Mouse (Mus musculus): ENCODE measurements around the gene Nrd1. TPM values are rescaled to one million over a fixed set of nuclear protein-coding genes. Genes with fewer than 3 reads are reported as not detected.

Nrd1 gene
- polyA plus RNA-seq, 1 experiment, result 40.4 TPM

DNA sequence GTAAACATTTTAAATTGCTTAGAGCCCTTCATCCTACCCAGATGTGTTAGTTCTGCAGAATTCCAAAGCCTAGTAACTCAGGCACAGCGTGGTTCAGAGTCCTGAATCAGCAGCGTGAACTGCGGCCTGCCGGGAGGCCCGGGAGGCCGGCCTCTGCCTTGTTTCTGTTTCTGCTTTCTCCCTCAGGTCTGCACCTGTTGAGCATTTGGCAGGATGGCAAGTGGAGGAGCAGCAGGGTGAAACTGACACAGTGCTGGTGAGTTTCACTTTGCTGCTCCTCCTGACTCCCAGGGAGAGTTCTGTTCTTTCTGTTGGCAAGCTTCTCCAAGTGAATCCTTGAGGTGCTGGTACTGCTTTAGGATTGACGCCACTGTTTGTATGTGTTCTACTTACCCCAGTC, 17.0 kb downstream of the Nrd1 start:
- peak; percentile 29 for DNase-seq
- TF ChIP-seq CTCF (IDR thresholded peaks at IDR 0.05; ENCODE audit: insufficient read depth, low read length), result no peak
- TF ChIP-seq POLR2A (IDR thresholded peaks at IDR 0.05; ENCODE audit: borderline replicate concordance, extremely low read depth, low read depth, low read length), result no peak
- Histone ChIP-seq H3K4me1 (ENCODE audit: control insufficient read depth, insufficient read depth, low read length) (no peaks in the 10 kb centered on the region; the same call in 1 of the 2 replicates), H3K4me3 (replicated peaks; ENCODE audit: extremely low read depth, low read depth, low read length) (no peak overlapping the region)
- WGBS, result 46% methylated on average over 7 of the region's 7 CpGs

DNA sequence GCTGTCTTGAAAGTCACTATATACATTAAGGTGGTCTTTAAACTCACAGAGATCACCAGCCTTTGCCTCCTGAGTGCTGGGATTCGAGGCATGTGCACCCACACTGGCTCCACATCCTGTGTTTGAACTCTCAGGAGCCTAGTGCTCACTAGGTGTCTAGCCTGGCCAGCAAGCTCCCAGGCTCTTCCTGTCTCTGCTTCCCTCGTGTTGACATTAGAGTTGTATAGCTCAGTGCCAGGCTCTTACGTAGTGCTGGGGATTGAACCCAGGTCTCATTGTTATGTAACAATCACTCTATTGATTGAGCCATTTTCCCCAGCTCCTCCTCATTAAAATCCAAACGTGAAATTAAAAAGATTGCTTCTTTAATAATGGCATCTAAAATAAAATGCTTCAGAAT, 18.8 kb downstream of the Nrd1 start:
- Histone ChIP-seq H3K4me1 (ENCODE audit: control insufficient read depth, insufficient read depth, low read length) (no peaks in the 10 kb centered on the region; the same call in 1 of the 2 replicates), H3K4me3 (replicated peaks; ENCODE audit: extremely low read depth, low read depth, low read length) (no peak overlapping the region)
- WGBS, result 59% methylated on average over 4 of the region's 4 CpGs
- no peak for TF ChIP-seq POLR2A (IDR thresholded peaks at IDR 0.05; ENCODE audit: borderline replicate concordance, extremely low read depth, low read depth, low read length)
- no peak for DNase-seq

DNA sequence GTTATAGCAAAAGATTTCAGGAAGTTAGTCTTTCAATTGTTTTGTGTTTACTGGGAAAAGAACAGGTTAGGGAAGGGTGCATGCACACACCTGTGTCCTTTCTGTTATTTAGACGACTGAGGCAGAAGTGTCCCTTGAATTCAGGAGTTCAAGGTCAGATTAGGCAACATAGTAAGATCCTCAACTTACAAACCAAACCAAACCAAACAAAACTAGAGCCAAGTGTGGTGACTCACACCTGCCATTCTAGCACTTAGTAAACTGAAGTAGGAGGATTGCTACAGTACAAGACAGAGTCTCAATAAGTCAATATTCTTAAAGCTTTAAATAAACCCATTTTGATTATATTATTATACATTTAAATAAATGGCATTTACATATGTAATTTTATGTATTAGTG, 21.5 kb downstream of the Nrd1 start:
- Histone ChIP-seq H3K4me1 (ENCODE audit: control insufficient read depth, insufficient read depth, low read length) (no peaks in the 10 kb centered on the region; the same call in 1 of the 2 replicates), H3K4me3 (replicated peaks; ENCODE audit: extremely low read depth, low read depth, low read length) (no peak overlapping the region)
- no peak for DNase-seq
- TF ChIP-seq POLR2A (IDR thresholded peaks at IDR 0.05; ENCODE audit: borderline replicate concordance, extremely low read depth, low read depth, low read length) (no peak), CTCF (IDR thresholded peaks at IDR 0.05; ENCODE audit: insufficient read depth, low read length) (no peak)
- 63% methylated on average over 1 of the region's 1 CpGs for WGBS

- WGBS, result 70% methylated on average over 3 of the region's 3 CpGs
- TF ChIP-seq POLR2A (IDR thresholded peaks at IDR 0.05; ENCODE audit: borderline replicate concordance, extremely low read depth, low read depth, low read length) (no peak), CTCF (IDR thresholded peaks at IDR 0.05; ENCODE audit: insufficient read depth, low read length) (no peak)
- DNase-seq, result no peak
- no peak overlapping the region for H3K4me3 ChIP-seq (replicated peaks; ENCODE audit: extremely low read depth, low read depth, low read length)
- no peaks in the 10 kb centered on the region for H3K4me1 ChIP-seq (ENCODE audit: control insufficient read depth, insufficient read depth, low read length)
These were observed 24.6 kb downstream of the Nrd1 start for GRCm38 (mm10) chr4:109025061-109025460.

GRCm38 (mm10) chr4:109026543-109026942, 26.1 kb downstream of the Nrd1 start:
- no peak for TF ChIP-seq CTCF (IDR thresholded peaks at IDR 0.05; ENCODE audit: insufficient read depth, low read length)
- no peak for TF ChIP-seq POLR2A (IDR thresholded peaks at IDR 0.05; ENCODE audit: borderline replicate concordance, extremely low read depth, low read depth, low read length)
- 69% methylated on average over 3 of the region's 3 CpGs for WGBS
- H3K4me3 ChIP-seq (replicated peaks; ENCODE audit: extremely low read depth, low read depth, low read length), result no peak overlapping the region
- no peaks in the 10 kb centered on the region for H3K4me1 ChIP-seq (ENCODE audit: control insufficient read depth, insufficient read depth, low read length)
- DNase-seq, result no peak

GRCm38 (mm10) chr4:109029857-109030256, 29.4 kb downstream of the Nrd1 start:
- TF ChIP-seq POLR2A (IDR thresholded peaks at IDR 0.05; ENCODE audit: borderline replicate concordance, extremely low read depth, low read depth, low read length), result no peak
- TF ChIP-seq CTCF (IDR thresholded peaks at IDR 0.05; ENCODE audit: insufficient read depth, low read length), result no peak
- DNase-seq, result no peak
- WGBS, result 88% methylated on average over 2 of the region's 2 CpGs
- no peak overlapping the region for H3K4me3 ChIP-seq (replicated peaks; ENCODE audit: extremely low read depth, low read depth, low read length)
- H3K4me1 ChIP-seq (ENCODE audit: control insufficient read depth, insufficient read depth, low read length), result no peaks in the 10 kb centered on the region

DNA sequence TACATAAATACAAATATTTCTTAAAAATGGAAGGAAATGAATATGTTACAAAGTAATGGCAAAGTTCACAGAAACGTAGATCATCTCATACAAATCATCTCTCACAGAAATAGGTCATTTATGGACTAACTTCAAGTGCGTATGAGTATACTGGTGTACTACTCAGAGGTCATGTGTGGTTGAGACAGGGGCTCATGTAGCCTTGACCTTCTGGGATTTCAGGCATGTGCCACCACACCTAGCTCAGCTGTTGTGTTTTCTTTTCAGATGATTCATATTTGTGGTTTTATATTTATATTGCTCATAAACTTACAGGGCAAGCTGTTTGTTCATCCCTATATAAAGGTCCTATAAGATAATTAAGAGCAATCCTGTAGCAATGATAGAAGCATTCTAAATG, 29.8 kb downstream of the Nrd1 start:
- TF ChIP-seq POLR2A (IDR thresholded peaks at IDR 0.05; ENCODE audit: borderline replicate concordance, extremely low read depth, low read depth, low read length) (no peak), CTCF (IDR thresholded peaks at IDR 0.05; ENCODE audit: insufficient read depth, low read length) (no peak)
- Histone ChIP-seq H3K4me3 (replicated peaks; ENCODE audit: extremely low read depth, low read depth, low read length) (no peak overlapping the region), H3K4me1 (ENCODE audit: control insufficient read depth, insufficient read depth, low read length) (no peaks in the 10 kb centered on the region)
- DNase-seq, result no peak
- WGBS, result 94% methylated on average over 2 of the region's 2 CpGs

- peak; percentile 60 for DNase-seq
- H3K4me3 ChIP-seq (replicated peaks; ENCODE audit: extremely low read depth, low read depth, low read length), result no peak overlapping the region
These were observed 35.9 kb downstream of the Nrd1 start for GRCm38 (mm10) chr4:109036327-109036726.

GRCm38 (mm10) chr4:109042739-109043138, 42.3 kb downstream of the Nrd1 start:
- 74% methylated on average over 4 of the region's 4 CpGs for WGBS
- TF ChIP-seq POLR2A (IDR thresholded peaks at IDR 0.05; ENCODE audit: borderline replicate concordance, extremely low read depth, low read depth, low read length), result no peak
- no peak for TF ChIP-seq CTCF (IDR thresholded peaks at IDR 0.05; ENCODE audit: insufficient read depth, low read length)
- Histone ChIP-seq H3K4me1 (ENCODE audit: control insufficient read depth, insufficient read depth, low read length) (no peaks in the 10 kb centered on the region), H3K4me3 (replicated peaks; ENCODE audit: extremely low read depth, low read depth, low read length) (no peak overlapping the region)
- DNase-seq, result no peak

More at GRCm38 (mm10) chr4:109036327-109036726, 35.9 kb downstream of the Nrd1 start:
- TF ChIP-seq POLR2A (IDR thresholded peaks at IDR 0.05; ENCODE audit: borderline replicate concordance, extremely low read depth, low read depth, low read length) (no peak), CTCF (IDR thresholded peaks at IDR 0.05; ENCODE audit: insufficient read depth, low read length) (peak; percentile 90)
- H3K4me1 ChIP-seq (ENCODE audit: control insufficient read depth, insufficient read depth, low read length), result no peaks in the 10 kb centered on the region

DNA sequence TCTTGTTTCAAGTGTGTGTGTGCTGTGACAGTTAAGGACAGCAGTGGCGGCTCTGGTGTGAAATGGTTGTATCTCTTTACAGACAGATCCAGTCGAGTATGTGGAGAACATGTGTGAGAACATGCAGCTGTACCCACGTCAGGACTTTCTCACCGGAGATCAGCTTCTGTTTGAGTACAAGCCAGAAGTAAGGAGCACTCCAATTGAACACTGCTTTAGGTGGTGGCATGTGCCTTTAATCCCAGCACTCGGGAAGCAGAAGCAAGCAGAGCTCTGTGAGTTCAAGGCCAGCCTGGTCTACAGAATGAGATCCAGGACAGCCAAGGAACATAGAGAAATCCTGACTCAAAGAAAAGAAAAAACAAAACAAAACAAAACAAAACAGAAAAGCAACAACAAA, 42.8 kb downstream of the Nrd1 start:
- Histone ChIP-seq H3K4me1 (ENCODE audit: control insufficient read depth, insufficient read depth, low read length) (no peaks in the 10 kb centered on the region), H3K4me3 (replicated peaks; ENCODE audit: extremely low read depth, low read depth, low read length) (no peak overlapping the region)
- no peak for DNase-seq
- 74% methylated on average over 5 of the region's 5 CpGs for WGBS
- no peak for TF ChIP-seq CTCF (IDR thresholded peaks at IDR 0.05; ENCODE audit: insufficient read depth, low read length)
- no peak for TF ChIP-seq POLR2A (IDR thresholded peaks at IDR 0.05; ENCODE audit: borderline replicate concordance, extremely low read depth, low read depth, low read length)

Data from lung, adult 2 months (tissue).